Mouse (Mus musculus): ENCODE results near the gene Rps15. TPM values are rescaled to one million over a fixed set of nuclear protein-coding genes. Genes with fewer than 3 reads are reported as not detected.
"Not testable (repeated sequence)": the region's sequence is repeated elsewhere in the genome, so short reads cannot be mapped to it uniquely, and the experiment has no call there.

Gene Rps15
- total RNA-seq (2021): 100 to 1,000 TPM; 634 to 773 TPM
- long read RNA-seq, experiment 1, transcript Rps15-201 (3 exons, 572 nt): minor isoform, 5 of 107 reads
- long read RNA-seq, experiment 1, transcript Rps15-202 (4 exons, 500 nt): major isoform, 80 of 107 reads
- long read RNA-seq, experiment 1, partial matches to known transcripts: 20 of 107 reads
- long read RNA-seq, experiment 1, other reads (novel, unspliced or antisense): 2 of 107 reads
- long read RNA-seq, experiment 2, transcript Rps15-202 (4 exons, 500 nt): major isoform, 103 of 139 reads
- long read RNA-seq, experiment 2, transcript Rps15-201 (3 exons, 572 nt): minor isoform, 8 of 139 reads
- long read RNA-seq, experiment 2, partial matches to known transcripts: 24 of 139 reads
- long read RNA-seq, experiment 2, other reads (novel, unspliced or antisense): 4 of 139 reads

- Histone ChIP-seq H3K27ac (peak within 1 kb of the TSS; percentile 92), H3K4me3 (peak within 1 kb of the TSS; percentile 74)
- peak; percentile 81 for TF ChIP-seq CTCF (IDR thresholded peaks at IDR 0.05)
- intact Hi-C loops (cut with DNase I): loop anchor here (1.0 kb wide), 1 partner anchor 28 kb away; the partner anchor contains the start of gene 2310011J03Rik
- peak; percentile 97 for DNase-seq
Observed at GRCm38 (mm10) chr10:80292251-80293146, at the start of gene Rps15. Rps15 (plus strand) TSS chr10:80292453.

- H3K27ac ChIP-seq: no peak overlapping the region
- no peak for DNase-seq
- intact Hi-C loops (cut with DNase I): no loop called here
- H3K4me3 ChIP-seq: no peak overlapping the region
- no peak for TF ChIP-seq CTCF (IDR thresholded peaks at IDR 0.05)
Observed at GRCm38 (mm10) chr10:80242607-80243006, 49.6 kb upstream of the Rps15 start.

- intact Hi-C loops (cut with DNase I): loop anchor here (1.0 to 2.0 kb wide), 3 partner anchors 18 to 70 kb away; partner anchors contain the start of gene Mum1
- no peak overlapping the region for H3K4me3 ChIP-seq
- no peak for DNase-seq
- TF ChIP-seq CTCF (IDR thresholded peaks at IDR 0.05): peak; percentile 45
- no peak overlapping the region for H3K27ac ChIP-seq
Observed at GRCm38 (mm10) chr10:80244791-80245399, 47.4 kb upstream of the Rps15 start.

- TF ChIP-seq CTCF (IDR thresholded peaks at IDR 0.05): peak; percentile 95
- Histone ChIP-seq H3K4me3 (no peak overlapping the region), H3K27ac (no peak overlapping the region)
- DNase-seq: peak; percentile 83
- intact Hi-C loops (cut with DNase I): loop anchor here (1.0 to 2.0 kb wide), 3 partner anchors 19 to 70 kb away; partner anchors contain the start of gene Mum1
Observed at GRCm38 (mm10) chr10:80245600-80245999, 46.7 kb upstream of the Rps15 start.

GRCm38 (mm10) chr10:80247849-80248248, 44.4 kb upstream of the Rps15 start:
- peak; percentile 28; the same call in 1 of the 2 replicates for TF ChIP-seq CTCF (IDR thresholded peaks at IDR 0.05)
- intact Hi-C loops (cut with DNase I): no loop called here
- Histone ChIP-seq H3K4me3 (no peak overlapping the region), H3K27ac (no peak overlapping the region)
- no peak for DNase-seq

- intact Hi-C loops (cut with DNase I); DNase-seq: not testable (repeated sequence)
- Histone ChIP-seq H3K4me3 (peak overlapping the region; percentile 91), H3K27ac (peak overlapping the region; percentile 100)
Observed at GRCm38 (mm10) chr10:80248437-80248836, 43.8 kb upstream of the Rps15 start.

GRCm38 (mm10) chr10:80248971-80249640, 43.1 kb upstream of the Rps15 start, which contains the start of gene Ndufs7:
Ndufs7 (plus strand) TSS chr10:80249121.
- TF ChIP-seq CTCF (IDR thresholded peaks at IDR 0.05): no peak; the same call in 1 of the 2 replicates
- H3K4me3 ChIP-seq: peak within 1 kb of the TSS; percentile 91
- peak; percentile 92 for DNase-seq
- peak within 1 kb of the TSS; percentile 100 for H3K27ac ChIP-seq
- intact Hi-C loops (cut with DNase I): no loop called here

- intact Hi-C loops (cut with DNase I): no loop called here
- no peak for DNase-seq
Observed at GRCm38 (mm10) chr10:80250059-80250458, 42.2 kb upstream of the Rps15 start.

GRCm38 (mm10) chr10:80250573-80250972, 41.7 kb upstream of the Rps15 start:
- TF ChIP-seq CTCF (IDR thresholded peaks at IDR 0.05): no peak
- DNase-seq: no peak
- H3K4me3 ChIP-seq: peak overlapping the region; percentile 91
- peak overlapping the region; percentile 100 for H3K27ac ChIP-seq
- intact Hi-C loops (cut with DNase I): no loop called here

More at GRCm38 (mm10) chr10:80250059-80250458, 42.2 kb upstream of the Rps15 start:
- no peak for TF ChIP-seq CTCF (IDR thresholded peaks at IDR 0.05)
- peak overlapping the region; percentile 100 for H3K27ac ChIP-seq
- peak overlapping the region; percentile 91 for H3K4me3 ChIP-seq

GRCm38 (mm10) chr10:80252011-80252410, 40.2 kb upstream of the Rps15 start:
- TF ChIP-seq CTCF (IDR thresholded peaks at IDR 0.05): no peak
- H3K27ac ChIP-seq: peak overlapping the region; percentile 100
- intact Hi-C loops (cut with DNase I): no loop called here

GRCm38 (mm10) chr10:80252493-80253274, 39.6 kb upstream of the Rps15 start:
- peak; percentile 77 for DNase-seq
- peak overlapping the region; percentile 100 for H3K27ac ChIP-seq
- TF ChIP-seq CTCF (IDR thresholded peaks at IDR 0.05): no peak
- intact Hi-C loops (cut with DNase I): no loop called here
- peak overlapping the region; percentile 91 for H3K4me3 ChIP-seq

More at GRCm38 (mm10) chr10:80252011-80252410, 40.2 kb upstream of the Rps15 start:
- no peak for DNase-seq
- peak overlapping the region; percentile 91 for H3K4me3 ChIP-seq

All from gastrocnemius, adult 2 months (tissue).